In the genomic region with DNA sequence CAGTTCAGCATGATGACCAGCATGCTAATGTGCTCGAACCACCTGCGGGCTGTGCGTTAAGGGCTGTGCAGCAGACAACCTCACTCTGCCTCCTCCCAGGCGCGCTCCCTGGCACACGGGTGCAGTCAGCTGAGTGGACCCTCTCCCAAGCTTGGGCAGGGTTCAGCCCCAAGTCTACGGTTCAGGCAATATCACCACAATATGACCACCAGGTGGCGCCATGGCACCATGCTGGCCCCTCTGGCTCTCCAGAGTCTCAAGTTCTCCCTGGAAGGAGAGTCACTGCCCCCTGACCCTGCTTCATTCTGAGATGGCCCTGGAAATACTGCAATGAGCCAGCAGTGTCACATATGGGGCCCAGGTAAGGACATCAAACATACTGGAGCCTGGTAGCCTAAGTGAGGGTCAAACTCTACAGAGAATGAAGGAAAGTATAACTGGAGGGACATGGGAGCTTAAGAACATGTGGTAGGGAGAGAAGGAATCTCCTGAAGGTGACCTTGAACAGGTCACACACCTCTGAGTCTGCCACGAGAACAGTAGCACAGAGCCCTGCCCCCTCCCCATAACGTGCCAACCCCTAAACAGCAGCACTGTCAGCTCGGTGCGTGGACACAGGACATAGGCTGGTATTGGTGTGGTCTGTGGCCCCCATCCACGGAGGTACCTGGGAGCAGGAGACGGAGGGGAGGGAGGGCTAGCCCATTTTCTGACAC, we compare ENCODE assay signal across 8 mouse cellular contexts. TPM values are rescaled to one million over a fixed set of nuclear protein-coding genes. Genes with fewer than 3 reads are reported as not detected.
DNase-seq lines count a peak whose midpoint lies in the region; ATAC-seq and TF ChIP-seq lines count a peak whose summit lies in the region.

No protein-coding gene starts in this region.

- peak; percentile 91 for DNase-seq in adrenal gland, postnatal 10 days
- peak; percentile 93 for DNase-seq in embryo, embryonic 10 days (ENCODE audit: low spot score)
- peak; percentile 72 to 77 for DNase-seq in gastrocnemius, postnatal 4 days (ENCODE audit: low spot score in 2 of 2)
- peak; percentile 73 to 89 for DNase-seq in left cerebral cortex, postnatal 14 days (ENCODE audit: low spot score in 2 of 2)
- DNase-seq in spleen, adult 12 weeks (ENCODE audit: low spot score) = peak; percentile 29

- H3K9ac ChIP-seq in intestine, postnatal 0 days (ENCODE audit: low read depth, low read length) = no peak overlapping the region
- no peak overlapping the region for H3K9ac ChIP-seq in midbrain, embryonic 13.5 days (replicated peaks)

- no peak overlapping the region for H3K4me2 ChIP-seq in intestine, postnatal 0 days (replicated peaks; ENCODE audit: low read depth)
- no peak overlapping the region for H3K4me2 ChIP-seq in midbrain, embryonic 13.5 days (replicated peaks)

- no peaks in the 10 kb centered on the region for H3K36me3 ChIP-seq in intestine, postnatal 0 days (ENCODE audit: control insufficient read depth, insufficient read depth)
- H3K36me3 ChIP-seq in midbrain, embryonic 13.5 days = peaks cover 20% of the 10 kb centered on the region

- peak; percentile 98 for TF ChIP-seq CTCF in intestine, postnatal 0 days (IDR thresholded peaks at IDR 0.05; ENCODE audit: low read depth)

- intact Hi-C loops in left cerebral cortex, postnatal 14 days (cut with DNase I) = loop anchor here (1.0 to 5.0 kb wide), 2 partner anchors 71 to 304 kb away; no protein-coding TSS in a partner anchor

- H3K4me1 ChIP-seq in intestine, postnatal 0 days (replicated peaks; ENCODE audit: control insufficient read depth, insufficient read depth, low read length) = no peaks in the 10 kb centered on the region
- peaks cover 38% of the 10 kb centered on the region for H3K4me1 ChIP-seq in midbrain, embryonic 13.5 days (replicated peaks)

- ATAC-seq in intestine, postnatal 0 days = 0 out of 2 replicates have a peak, but pooled peaks have one; percentile 23
- ATAC-seq in midbrain, embryonic 13.5 days = peak; percentile 69
- no peak for ATAC-seq in monocyte, adult 5-6 weeks (replicated peaks; ENCODE audit: insufficient number of reproducible peaks, low FRiP score, low TSS enrichment, poor library complexity, severe bottlenecking)

- H3K9me3 ChIP-seq in intestine, postnatal 0 days (ENCODE audit: control insufficient read depth) = no peaks in the 10 kb centered on the region
- H3K9me3 ChIP-seq in midbrain, embryonic 13.5 days = no peaks in the 10 kb centered on the region

- no peak overlapping the region for H3K27ac ChIP-seq in intestine, postnatal 0 days (ENCODE audit: low read depth, low read length)
- H3K27ac ChIP-seq in midbrain, embryonic 13.5 days = 0 out of 2 replicates have a peak overlapping the region, but pooled peaks have one; percentile 6

- WGBS in intestine, postnatal 0 days = 35% methylated on average over 14 of the region's 14 CpGs
- WGBS in midbrain, embryonic 13.5 days = 33% methylated on average over 14 of the region's 14 CpGs

- no peaks in the 10 kb centered on the region for H3K27me3 ChIP-seq in intestine, postnatal 0 days (replicated peaks; ENCODE audit: control insufficient read depth, insufficient read depth, low read length)
- peaks cover 36% of the 10 kb centered on the region for H3K27me3 ChIP-seq in midbrain, embryonic 13.5 days

- H3K4me3 ChIP-seq in intestine, postnatal 0 days (ENCODE audit: low read depth, low read length) = no peak overlapping the region
- H3K4me3 ChIP-seq in midbrain, embryonic 13.5 days (replicated peaks) = no peak overlapping the region

RNA-seq across cellular contexts. Expression of a gene that starts 28.9 kb away (rescaled TPM):
- not detected for total RNA-seq in adrenal gland, postnatal 10 days (2021)
- total RNA-seq in gastrocnemius, postnatal 4 days (2021) = under 1 TPM; 0.54 to 0.60 TPM
- polyA plus RNA-seq in intestine, postnatal 0 days (2015; fragmentation: Nextera tagmentation; extraction: Ambion mirVana) = 11.0 and 13.3 TPM in 2 replicates
- total RNA-seq in left cerebral cortex, postnatal 14 days (2021) = not detected
- polyA plus RNA-seq in midbrain, embryonic 13.5 days (2015; fragmentation: Nextera tagmentation; extraction: Ambion mirVana) = 1.1 TPM in 1 of 2 replicates, not detected in the other
- total RNA-seq in monocyte, adult 5-6 weeks (2017) = not detected in 3 replicates

RNA-seq across cellular contexts. Expression of a gene that starts 31.9 kb away (rescaled TPM):
- total RNA-seq in adrenal gland, postnatal 10 days (2021) = 10 to 100 TPM in 1 of 2 experiments, 1 to 10 TPM in 1; 9.8 to 11.1 TPM
- total RNA-seq in gastrocnemius, postnatal 4 days (2021) = 100 to 1,000 TPM in 1 of 2 experiments, 10 to 100 TPM in 1; 86.0 to 110 TPM
- 6.7 and 7.8 TPM in 2 replicates for polyA plus RNA-seq in intestine, postnatal 0 days (2015; fragmentation: Nextera tagmentation; extraction: Ambion mirVana)
- under 1 TPM in 1 of 2 experiments, not detected in 1; 0.26 TPM for total RNA-seq in left cerebral cortex, postnatal 14 days (2021)
- polyA plus RNA-seq in midbrain, embryonic 13.5 days (2015; fragmentation: Nextera tagmentation; extraction: Ambion mirVana) = not detected in 2 replicates
- total RNA-seq in monocyte, adult 5-6 weeks (2017) = not detected in 3 replicates

RNA-seq across cellular contexts. Expression of a gene that starts 35.6 kb away (rescaled TPM):
- 10 to 100 TPM; 23.5 to 46.0 TPM for total RNA-seq in adrenal gland, postnatal 10 days (2021)
- 10 to 100 TPM; 20.2 to 22.7 TPM for total RNA-seq in gastrocnemius, postnatal 4 days (2021)
- polyA plus RNA-seq in intestine, postnatal 0 days (2015; fragmentation: Nextera tagmentation; extraction: Ambion mirVana) = 1.7 and 1.9 TPM in 2 replicates
- 10 to 100 TPM; 42.1 to 43.2 TPM for total RNA-seq in left cerebral cortex, postnatal 14 days (2021)
- polyA plus RNA-seq in midbrain, embryonic 13.5 days (2015; fragmentation: Nextera tagmentation; extraction: Ambion mirVana) = 8.6 and 11.5 TPM in 2 replicates
- 0.48 to 0.97 TPM in 2 of 3 replicates, not detected in the other for total RNA-seq in monocyte, adult 5-6 weeks (2017)

RNA-seq across cellular contexts. Expression of a gene that starts 52.6 kb away (rescaled TPM):
- 1 to 10 TPM; 3.5 to 4.0 TPM for total RNA-seq in adrenal gland, postnatal 10 days (2021)
- 10 to 100 TPM; 34.5 to 40.2 TPM for total RNA-seq in gastrocnemius, postnatal 4 days (2021)
- polyA plus RNA-seq in intestine, postnatal 0 days (2015; fragmentation: Nextera tagmentation; extraction: Ambion mirVana) = 0.10 and 0.20 TPM in 2 replicates
- not detected for total RNA-seq in left cerebral cortex, postnatal 14 days (2021)
- polyA plus RNA-seq in midbrain, embryonic 13.5 days (2015; fragmentation: Nextera tagmentation; extraction: Ambion mirVana) = not detected in 2 replicates
- total RNA-seq in monocyte, adult 5-6 weeks (2017) = not detected in 3 replicates

RNA-seq across cellular contexts. Expression of a gene that starts 56.5 kb away (rescaled TPM):
- not detected for total RNA-seq in adrenal gland, postnatal 10 days (2021)
- not detected for total RNA-seq in gastrocnemius, postnatal 4 days (2021)
- polyA plus RNA-seq in intestine, postnatal 0 days (2015; fragmentation: Nextera tagmentation; extraction: Ambion mirVana) = not detected in 2 replicates
- 1 to 10 TPM; 1.5 to 3.8 TPM for total RNA-seq in left cerebral cortex, postnatal 14 days (2021)
- polyA plus RNA-seq in midbrain, embryonic 13.5 days (2015; fragmentation: Nextera tagmentation; extraction: Ambion mirVana) = 0.50 and 0.81 TPM in 2 replicates
- not detected in 3 replicates for total RNA-seq in monocyte, adult 5-6 weeks (2017)

Comparison
In these comparisons a context has a peak if more than half of its experiments do, and no peak if none do; other contexts are left out.
1. DNase-seq: peak in every context shown above with its lines; median percentile 93 in embryo, embryonic 10 days; 91 in adrenal gland, postnatal 10 days; 81 in left cerebral cortex, postnatal 14 days; 74 in gastrocnemius, postnatal 4 days; 29 in spleen, adult 12 weeks.
2. RNA of a gene that starts 31.9 kb away (total RNA-seq): 86.0 to 110 TPM in gastrocnemius, postnatal 4 days and 9.8 to 11.1 TPM in adrenal gland, postnatal 10 days; 0.26 TPM in left cerebral cortex, postnatal 14 days and not detected in monocyte, adult 5-6 weeks; every median in the first group is over 4 times any median in the second.
3. RNA of a gene that starts 35.6 kb away (total RNA-seq): 23.5 to 46.0 TPM in adrenal gland, postnatal 10 days, 42.1 to 43.2 TPM in left cerebral cortex, postnatal 14 days and 20.2 to 22.7 TPM in gastrocnemius, postnatal 4 days; 0.48 to 0.97 TPM in monocyte, adult 5-6 weeks; every median in the first group is over 10 times any median in the second.